Mouse (Mus musculus): ENCODE data around the gene Rptor.

- TF ChIP-seq CTCF (IDR thresholded peaks at IDR 0.05; ENCODE audit: borderline replicate concordance, extremely low read depth, insufficient read depth, insufficient read length), result no peak
- TF ChIP-seq POLR2A (IDR thresholded peaks at IDR 0.05; ENCODE audit: borderline replicate concordance, extremely low read depth, insufficient read depth, insufficient read length, poor library complexity, severe bottlenecking), result no peak
These were observed 330.4 kb downstream of the Rptor start for GRCm38 (mm10) chr11:119933142-119933541.
